Mouse (Mus musculus) liver, postnatal 0 days (tissue): ENCODE measurements at regions not wholly inside any gene's neighbourhood (a gene's known extent, or its start where the extent isn't known, plus 50 kb on each side); places are given as distances from the start of the nearest gene placed in this dataset.

ENCODE experiments used
- ATAC-seq: fragments of 200-750 bp; cut with Nextera tagmentation; 2 replicates; pipeline ENCODE4 v1.8.0; 2017; ENCODE audit warnings: mild to moderate bottlenecking, moderate library complexity
- DNase-seq: peaks from one replicate; pipeline ENCODE4 v3.0.0-alpha.2; 2016
- H3K27ac ChIP-seq: fragments of 300-500 bp; sonication (generic); 2 replicates; pipeline ENCODE4 v1.5.1; 2014; ENCODE audit warnings: antibody characterized with exemption, moderate library complexity, mild to moderate bottlenecking, low read depth
- H3K27me3 ChIP-seq: fragments of 300-500 bp; sonication (generic); 2 replicates; pipeline ENCODE4 v1.6.1; 2014; ENCODE audit warnings: low read length, control low read depth, mixed read lengths; ENCODE audit not compliant: insufficient read depth
- H3K36me3 ChIP-seq: fragments of 300-500 bp; sonication (generic); replicated peaks from 2 replicates; pipeline ENCODE4 v1.6.1; 2014; ENCODE audit warnings: mild to moderate bottlenecking, control low read depth, low read length, moderate library complexity, mixed read lengths; ENCODE audit not compliant: insufficient read depth
- H3K4me1 ChIP-seq: fragments of 300-500 bp; sonication (generic); 2 replicates; pipeline ENCODE4 v1.6.1; 2014; ENCODE audit warnings: antibody characterized with exemption, mild to moderate bottlenecking, control low read depth; ENCODE audit not compliant: insufficient read depth
- H3K4me2 ChIP-seq: fragments of 300-500 bp; sonication (generic); 2 replicates; pipeline ENCODE4 v1.6.1; 2014; ENCODE audit warnings: low read depth, mild to moderate bottlenecking, low read length, moderate library complexity, mixed read lengths
- H3K4me3 ChIP-seq: fragments of 300-500 bp; sonication (generic); 2 replicates; pipeline ENCODE4 v1.5.1; 2014; ENCODE audit warnings: low read depth, low read length
- H3K9ac ChIP-seq: fragments of 300-500 bp; sonication (generic); replicated peaks from 2 replicates; pipeline ENCODE4 v1.6.1; 2014; ENCODE audit warnings: mild to moderate bottlenecking, moderate library complexity
- H3K9me3 ChIP-seq: fragments of 300-500 bp; sonication (generic); 2 replicates; pipeline ENCODE4 v1.6.1; 2016; ENCODE audit warnings: mild to moderate bottlenecking, control low read depth, low read length, mixed read lengths
- CTCF ChIP-seq: sonication (generic); IDR thresholded peaks from 2 replicates; pipeline ENCODE4 v1.5.1; 2016; ENCODE audit warnings: antibody characterized with exemption, low read depth
- EP300 ChIP-seq: IDR thresholded peaks from 2 replicates; pipeline ENCODE4 v1.6.1; 2016; ENCODE audit warnings: antibody characterized with exemption, low read depth, mild to moderate bottlenecking
- WGBS: fragments of 180-500 bp; shearing (Covaris S2); extraction: QIAGEN DNeasy Blood & Tissue Kit; methylation state at CpG from one replicate; pipeline ENCODE4 v1.1.7; 2014; ENCODE audit not compliant: insufficient replicate concordance; 5-methylcytosine and 5-hydroxymethylcytosine counted together

DNA sequence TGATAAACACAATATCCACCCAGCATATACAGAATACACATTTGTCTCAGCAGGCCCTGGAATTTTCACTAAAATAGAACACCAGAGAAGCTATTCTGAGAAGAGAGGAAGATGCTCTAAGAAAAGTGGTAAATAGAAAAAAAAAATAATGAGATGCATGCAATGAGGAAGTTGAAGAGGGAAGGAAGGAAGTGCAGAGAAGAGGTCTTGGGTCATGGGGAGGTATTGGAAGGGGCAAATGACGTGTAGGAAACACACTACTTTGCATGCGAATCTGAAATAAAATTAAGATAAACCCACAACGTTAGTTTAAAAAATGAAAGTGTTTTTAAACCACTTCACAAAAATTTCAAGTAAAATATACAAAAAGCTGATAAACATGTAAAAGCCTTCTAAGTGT lies 57.4 kb upstream of the Trpc6 start:
- no peak overlapping the region for H3K4me3 ChIP-seq
- H3K27ac ChIP-seq: no peak overlapping the region
- DNase-seq: no peak
- no peak for TF ChIP-seq EP300
- TF ChIP-seq CTCF: no peak
- 48% methylated on average over 3 of the region's 3 CpGs for WGBS
- no peaks in the 10 kb centered on the region for H3K27me3 ChIP-seq
- H3K4me2 ChIP-seq: no peak overlapping the region
- no peak overlapping the region for H3K9ac ChIP-seq
- no peak for ATAC-seq
- no peaks in the 10 kb centered on the region for H3K36me3 ChIP-seq
- no peaks in the 10 kb centered on the region for H3K9me3 ChIP-seq
- H3K4me1 ChIP-seq: no peaks in the 10 kb centered on the region

DNA sequence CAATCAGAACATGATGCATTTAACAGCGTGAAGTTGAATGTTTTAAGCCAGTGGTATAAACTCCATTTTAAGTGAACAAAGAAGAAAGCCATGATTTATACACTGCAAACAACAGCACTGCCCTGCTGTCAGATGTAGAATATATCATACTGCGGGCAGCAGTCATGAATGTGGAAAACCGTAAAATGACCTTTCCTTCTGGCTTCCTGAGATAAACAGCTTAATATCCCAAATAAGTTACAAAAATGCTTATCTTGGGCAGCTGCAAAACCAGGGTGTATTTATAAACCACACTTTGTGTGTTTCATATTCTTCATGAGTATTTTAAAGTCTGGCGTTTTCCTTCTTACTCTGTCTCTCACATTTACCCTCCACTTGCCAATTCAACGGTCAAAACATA lies 56.1 kb upstream of the Trpc6 start:
- H3K9ac ChIP-seq: no peak overlapping the region
- WGBS: 38% methylated on average over 5 of the region's 5 CpGs
- H3K4me3 ChIP-seq: no peak overlapping the region
- H3K27ac ChIP-seq: no peak overlapping the region
- no peaks in the 10 kb centered on the region for H3K36me3 ChIP-seq
- no peak for DNase-seq
- no peaks in the 10 kb centered on the region for H3K27me3 ChIP-seq
- no peak overlapping the region for H3K4me2 ChIP-seq
- H3K9me3 ChIP-seq: no peaks in the 10 kb centered on the region
- TF ChIP-seq CTCF (no peak), EP300 (peak; percentile 35; the same call in 1 of the 2 replicates)
- ATAC-seq: no peak
- no peaks in the 10 kb centered on the region for H3K4me1 ChIP-seq
